Mouse (Mus musculus) midbrain, embryonic 14.5 days (tissue): ENCODE measurements around the gene Aplnr. TPM values are rescaled to one million over a fixed set of nuclear protein-coding genes. Genes with fewer than 3 reads are reported as not detected.

ENCODE experiments used
- ATAC-seq: fragments of 200-750 bp; cut with Nextera tagmentation; 2 replicates; pipeline ENCODE4 v1.8.0; 2017; ENCODE audit warnings: moderate number of reproducible peaks, moderate library complexity; ENCODE audit not compliant: low FRiP score, low TSS enrichment
- DNase-seq: peaks from one replicate; pipeline ENCODE4 v3.0.0-alpha.2; 2015
- H3K27ac ChIP-seq: fragments of 300-500 bp; sonication (generic); replicated peaks from 2 replicates; pipeline ENCODE4 v1.5.1; 2014; ENCODE audit warnings: mild to moderate bottlenecking, low read depth, low read length, moderate library complexity
- H3K27me3 ChIP-seq: fragments of 300-500 bp; sonication (generic); 2 replicates; pipeline ENCODE4 v1.6.1; 2014; ENCODE audit warnings: low read length, control low read depth, mixed read lengths; ENCODE audit not compliant: control insufficient read depth, insufficient read depth
- H3K36me3 ChIP-seq: fragments of 300-500 bp; sonication (generic); 2 replicates; pipeline ENCODE4 v1.6.1; 2014; ENCODE audit warnings: low read length, control low read depth; ENCODE audit not compliant: control insufficient read depth, insufficient read depth
- H3K4me1 ChIP-seq: fragments of 300-500 bp; sonication (generic); 2 replicates; pipeline ENCODE4 v1.6.1; 2014; ENCODE audit warnings: mild to moderate bottlenecking, antibody characterized with exemption, low read length, control low read depth; ENCODE audit not compliant: control insufficient read depth, insufficient read depth
- H3K4me2 ChIP-seq: fragments of 300-500 bp; sonication (generic); 2 replicates; pipeline ENCODE4 v1.6.1; 2014; ENCODE audit warnings: mild to moderate bottlenecking, low read length, moderate library complexity
- H3K4me3 ChIP-seq: fragments of 300-500 bp; sonication (generic); replicated peaks from 2 replicates; pipeline ENCODE4 v1.5.1; 2014; ENCODE audit warnings: low read depth, low read length
- H3K9ac ChIP-seq: fragments of 300-500 bp; sonication (generic); replicated peaks from 2 replicates; pipeline ENCODE4 v1.6.1; 2014; ENCODE audit warnings: mild to moderate bottlenecking, low read length, moderate library complexity
- H3K9me3 ChIP-seq: fragments of 300-500 bp; sonication (generic); 2 replicates; pipeline ENCODE4 v1.6.1; 2016; ENCODE audit warnings: low read length, control low read depth, mixed read lengths; ENCODE audit not compliant: control insufficient read depth
- WGBS: fragments of 180-500 bp; shearing (Covaris S2); extraction: QIAGEN DNeasy Blood & Tissue Kit; methylation state at CpG from one replicate; pipeline ENCODE4 v1.1.7; 2014; 5-methylcytosine and 5-hydroxymethylcytosine counted together
- polyA plus RNA-seq: library from polyadenylated mRNA; unstranded; fragments of >200 nt; fragmentation: Nextera tagmentation; extraction: Ambion mirVana; gene quantifications from 2 replicates; pipeline ENCODE4 v1.2.1, GENCODE M21; 2014

The Aplnr gene
- polyA plus RNA-seq, 1 experiment from 2014 or later: 27.7 TPM

- Histone ChIP-seq H3K27me3 (no peaks in the 10 kb centered on the region), H3K9ac (no peak overlapping the region), H3K36me3 (peaks cover 12% of the 10 kb centered on the region), H3K9me3 (no peaks in the 10 kb centered on the region), H3K4me2 (no peak overlapping the region), H3K4me3 (no peak overlapping the region), H3K4me1 (no peaks in the 10 kb centered on the region), H3K27ac (no peak overlapping the region)
- no peak for ATAC-seq
- DNase-seq: no peak
- 91% methylated on average over 6 of the region's 6 CpGs for WGBS
Measured at GRCm38 (mm10) chr2:85187582-85188151, 51.6 kb downstream of the Aplnr start.

Other genes starting within 250 kb of the Aplnr start
- 4.5 and 5.6 TPM in 2 replicates for gene Rtn4rl2, start 249.5 kb upstream of the Aplnr start, polyA plus RNA-seq
- gene Slc43a3, start 199.6 kb upstream of the Aplnr start, polyA plus RNA-seq: 1.7 and 4.2 TPM in 2 replicates
- gene Prg2, start 155.8 kb upstream of the Aplnr start, polyA plus RNA-seq: not detected in 2 replicates
- not detected in 2 replicates for gene Prg3, start 148.0 kb upstream of the Aplnr start, polyA plus RNA-seq
- 160 and 204 TPM in 2 replicates for gene Ssrp1, start 99.0 kb upstream of the Aplnr start, polyA plus RNA-seq
- 0.91 and 1.5 TPM in 2 replicates for gene P2rx3, start 98.8 kb upstream of the Aplnr start, polyA plus RNA-seq
- gene Tnks1bp1, start 88.2 kb upstream of the Aplnr start, polyA plus RNA-seq: 7.9 and 10.4 TPM in 2 replicates
- gene Lrrc55, start 61.0 kb downstream of the Aplnr start, polyA plus RNA-seq: 9.6 and 13.8 TPM in 2 replicates
- gene Olfr987, start 203.1 kb downstream of the Aplnr start, polyA plus RNA-seq: not detected in 2 replicates
- gene Olfr988, start 227.0 kb downstream of the Aplnr start, polyA plus RNA-seq: not detected in 2 replicates